Mouse (Mus musculus): ENCODE results near the gene Ascl4.

Gene Ascl4

DNA sequence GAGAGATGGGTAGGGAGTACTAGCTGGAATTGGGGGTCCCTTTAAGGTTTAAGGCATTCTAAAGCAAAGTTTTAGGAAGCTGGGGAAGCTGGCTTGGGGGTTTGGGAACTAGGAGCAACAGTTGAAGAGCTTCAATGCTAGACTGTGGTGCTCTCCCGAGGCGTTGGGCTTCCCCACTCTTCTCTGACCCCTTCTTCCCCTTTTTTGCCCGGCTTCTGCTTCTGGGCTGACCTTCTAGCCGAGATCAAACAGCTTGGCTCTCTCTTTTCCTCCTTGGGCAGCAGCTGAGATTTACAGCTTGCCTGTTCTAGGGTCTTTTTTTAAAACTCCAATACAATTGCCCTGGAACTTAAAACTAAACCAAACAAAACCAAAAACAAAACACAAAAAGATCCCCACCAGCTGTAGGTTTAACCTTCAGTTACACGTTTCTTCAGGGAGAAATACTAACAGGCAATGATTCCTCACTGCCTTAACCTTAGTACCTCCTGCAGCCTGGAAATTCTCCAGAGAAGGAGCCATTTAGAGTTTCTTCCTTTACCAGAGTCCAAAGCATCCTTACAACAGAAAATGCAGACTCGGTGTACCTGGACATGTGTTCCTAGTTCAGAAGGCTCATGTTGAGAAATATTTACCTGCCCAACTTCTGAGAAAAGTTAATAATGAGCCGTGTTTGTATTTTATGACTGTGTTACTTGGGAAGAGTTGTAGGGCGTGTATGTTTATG lies 42.6 kb downstream of the Ascl4 start:
- DNase-seq (ENCODE audit: low spot score), result no peak

DNA sequence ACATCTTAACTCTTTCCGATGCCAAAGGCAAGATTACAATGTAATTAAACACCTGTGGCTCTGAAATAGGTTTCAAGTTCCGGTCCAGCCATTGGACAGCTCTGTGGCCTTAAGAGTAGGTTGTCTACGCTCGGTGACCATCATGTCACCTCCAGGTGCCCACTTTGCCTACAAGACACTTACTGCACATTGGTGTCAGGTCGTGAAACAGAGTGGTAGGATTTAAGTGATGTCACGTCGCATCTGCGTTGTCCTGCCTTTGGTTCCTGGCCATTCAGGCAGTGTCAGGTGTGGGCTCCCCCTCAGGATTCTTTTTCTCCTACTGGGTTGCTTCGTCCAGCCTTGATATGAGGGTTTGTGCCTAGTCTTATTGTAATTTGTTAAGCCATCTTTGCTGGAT lies 44.3 kb downstream of the Ascl4 start:
- no peak for DNase-seq (ENCODE audit: low spot score)

DNA sequence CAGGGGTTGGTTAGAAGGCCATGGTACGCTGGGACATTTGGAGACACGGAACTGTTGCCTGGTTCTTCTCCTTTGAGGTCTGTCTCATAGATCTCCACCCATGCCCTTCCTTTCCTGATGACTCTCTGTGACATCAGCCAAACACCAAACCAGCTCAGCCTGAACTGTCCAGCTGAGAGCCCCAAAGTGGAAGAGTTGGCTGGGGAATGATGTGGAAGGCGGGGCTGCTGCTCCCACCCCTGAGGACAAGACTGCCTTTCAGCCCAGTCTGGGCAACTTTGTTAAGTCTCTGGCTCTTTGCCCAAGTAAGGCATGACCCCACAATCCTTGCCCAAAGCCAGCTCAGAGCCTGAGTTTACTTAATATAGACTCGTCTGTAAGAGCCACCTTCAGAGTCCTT lies 45.4 kb downstream of the Ascl4 start:
- DNase-seq (ENCODE audit: low spot score), result no peak

DNA sequence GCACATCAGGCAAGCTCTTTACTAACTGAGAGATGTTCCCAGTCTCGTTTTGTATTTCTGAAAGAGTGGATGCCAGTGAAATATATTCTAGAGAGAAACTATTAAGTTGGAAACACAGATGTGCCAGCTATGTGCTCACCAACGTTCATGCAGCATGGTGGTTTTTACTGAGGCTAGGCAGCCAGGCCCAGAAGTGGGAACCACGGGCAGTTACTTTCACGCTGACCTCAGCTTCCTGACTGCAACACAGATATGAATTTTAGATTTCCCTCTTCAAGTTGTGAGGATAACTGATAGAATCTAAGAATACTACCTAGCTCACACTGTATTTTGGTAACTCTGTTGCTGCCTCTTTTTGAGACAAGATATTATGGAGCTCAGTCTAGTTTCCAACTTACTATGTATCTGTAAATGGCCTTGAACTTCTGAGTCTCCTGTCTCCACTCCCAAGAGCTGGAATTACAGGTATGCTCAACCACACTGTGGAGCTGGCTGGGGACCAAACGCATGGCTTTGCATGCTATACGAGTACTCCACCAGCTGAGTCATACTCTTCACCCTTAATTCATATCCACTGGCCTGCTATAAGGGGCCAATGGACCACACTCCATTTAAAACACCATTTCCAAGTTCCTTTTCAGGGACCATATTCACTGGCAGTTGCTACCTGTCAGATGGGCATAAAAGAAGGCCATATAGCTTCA lies 62.1 kb downstream of the Ascl4 start:
- DNase-seq (ENCODE audit: low spot score), result no peak

DNA sequence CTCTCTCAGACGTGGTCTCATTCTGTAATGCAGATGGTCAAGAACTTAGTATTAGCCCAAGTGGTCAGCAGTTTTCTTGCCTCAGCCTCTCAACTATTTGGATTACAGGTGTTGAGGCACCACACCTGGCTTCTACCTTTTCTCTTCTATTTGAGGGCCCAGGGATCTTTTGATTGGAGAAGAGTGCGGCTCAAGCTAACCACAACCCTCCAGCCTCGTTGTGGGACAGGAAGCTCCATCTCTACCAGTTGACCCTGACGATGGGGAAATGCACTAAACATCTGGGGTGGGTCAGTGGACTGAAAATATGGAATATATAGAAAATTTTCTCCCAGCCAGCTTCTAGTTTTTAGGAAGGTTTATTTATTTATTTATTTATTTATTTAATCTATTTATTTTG lies 64.9 kb downstream of the Ascl4 start:
- DNase-seq (ENCODE audit: low spot score), result no peak

DNA sequence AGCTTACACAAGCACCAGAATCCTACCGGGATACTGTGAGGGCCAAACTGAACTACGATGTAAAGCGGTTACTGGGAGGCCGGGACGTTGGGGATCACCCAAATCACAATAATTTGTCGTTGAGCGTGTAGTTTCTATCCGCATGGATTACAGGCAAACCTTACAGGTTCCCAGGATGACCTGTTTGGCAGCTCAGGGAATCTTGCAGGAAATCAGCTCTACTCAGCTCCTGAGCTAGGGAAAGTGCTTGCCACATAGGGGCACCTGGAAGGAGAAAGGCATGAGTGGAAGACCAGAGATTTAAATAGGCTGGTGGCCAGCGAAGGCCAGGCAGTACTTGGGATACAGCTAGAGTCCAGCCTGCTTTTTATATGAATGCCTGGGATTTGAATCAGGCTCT lies 66.4 kb downstream of the Ascl4 start:
- DNase-seq (ENCODE audit: low spot score), result no peak

DNA sequence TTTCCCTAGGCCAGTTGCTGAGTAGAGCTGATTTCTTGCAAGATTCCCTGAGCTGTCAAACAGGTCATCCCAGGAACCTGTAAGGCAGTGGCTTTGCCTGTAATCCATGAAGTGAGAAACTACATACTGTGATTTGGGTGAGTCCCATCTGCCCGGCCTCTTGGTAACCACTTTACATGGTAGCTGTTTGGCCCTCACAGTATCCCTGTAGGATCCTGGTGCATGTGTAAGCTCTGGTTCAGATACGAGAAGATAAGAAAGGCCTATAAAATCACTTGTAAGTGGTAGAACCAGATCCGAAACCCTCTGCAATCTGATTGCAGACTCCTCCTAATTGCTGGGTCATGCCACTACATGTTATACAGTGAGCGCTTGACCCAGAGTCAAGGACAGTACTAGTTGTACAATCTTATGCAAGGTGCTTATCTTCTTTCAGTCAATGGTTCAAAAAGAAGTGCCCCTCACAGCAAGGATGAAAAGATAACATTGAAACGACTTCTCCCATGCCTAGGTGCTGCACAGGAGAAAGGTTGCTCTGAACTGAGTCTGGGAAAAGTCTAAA lies 67.1 kb downstream of the Ascl4 start:
- DNase-seq (ENCODE audit: low spot score), result no peak
